Mouse (Mus musculus) G1E-ER4 (cell line): ENCODE results near the gene Ttll10. TPM values are rescaled to one million over a fixed set of nuclear protein-coding genes. Genes with fewer than 3 reads are reported as not detected.

Experiments used
- GATA1 ChIP-seq: IDR thresholded peaks from one replicate; pipeline ENCODE4 v1.8.0; 2012; ENCODE audit warnings: low read length, inconsistent platforms
- polyA plus RNA-seq: library from polyadenylated mRNA; stranded (reverse); fragments of >175 nt; gene quantifications from 2 replicates; pipeline ENCODE4 v1.2.3, GENCODE M21; 2012

The Ttll10 gene
- not detected in 2 replicates for polyA plus RNA-seq

- TF ChIP-seq GATA1 = no peak
Measured at GRCm38 (mm10) chr4:156059261-156059660, at the start of gene Ttll10. Gene Ttll10, minus strand, starts transcription at chr4:156059414.

DNA sequence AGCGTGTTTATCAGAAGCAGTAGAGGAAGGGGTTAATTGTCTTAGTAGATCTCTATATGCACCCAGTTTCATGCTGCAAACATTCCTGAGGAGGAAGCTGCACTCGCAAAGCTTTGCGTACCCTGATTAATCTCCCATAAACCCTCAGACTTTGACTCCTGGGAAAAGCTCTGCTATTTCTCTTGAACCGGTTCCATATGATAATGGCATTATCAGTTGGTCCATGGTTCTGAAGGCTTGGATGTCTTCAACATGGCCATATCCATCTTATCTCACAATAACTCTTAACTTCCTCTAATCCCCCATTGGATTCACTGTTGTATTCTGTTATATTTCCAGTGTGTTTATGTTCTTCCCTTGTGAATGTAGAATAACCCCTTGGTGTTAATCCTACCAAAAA lies 44.1 kb upstream of the Ttll10 start:
- TF ChIP-seq GATA1 = no peak

GRCm38 (mm10) chr4:156101481-156101903 lies 42.3 kb upstream of the Ttll10 start:
- no peak for TF ChIP-seq GATA1

- no peak for TF ChIP-seq GATA1
Measured at GRCm38 (mm10) chr4:156100501-156100900, 41.3 kb upstream of the Ttll10 start.

GRCm38 (mm10) chr4:156099427-156099826 lies 40.2 kb upstream of the Ttll10 start:
- TF ChIP-seq GATA1 = no peak

GRCm38 (mm10) chr4:156097770-156098366 lies 38.7 kb upstream of the Ttll10 start:
- no peak for TF ChIP-seq GATA1

DNA sequence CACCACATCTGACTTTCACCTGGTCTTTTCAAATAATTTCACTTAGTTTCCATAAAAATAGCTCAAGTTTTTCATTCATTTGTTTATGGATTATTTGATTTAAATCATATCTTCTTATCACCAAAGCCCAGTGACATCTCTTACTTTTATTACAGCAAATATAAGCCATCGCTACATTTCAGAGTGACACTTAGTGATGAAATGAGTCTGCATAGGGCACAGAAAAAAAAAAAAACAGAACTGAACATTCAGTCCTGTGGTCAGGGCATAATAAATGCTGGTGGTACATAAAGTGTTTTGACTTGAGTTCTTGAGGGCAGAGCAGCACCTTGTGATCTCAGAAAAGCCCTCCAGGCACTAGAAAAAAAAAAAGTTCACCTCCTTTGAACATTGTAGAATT lies 37.0 kb upstream of the Ttll10 start:
- TF ChIP-seq GATA1 = no peak

- no peak for TF ChIP-seq GATA1
Measured at GRCm38 (mm10) chr4:156093758-156094157, 34.5 kb upstream of the Ttll10 start.

- no peak for TF ChIP-seq GATA1
Measured at GRCm38 (mm10) chr4:156092765-156093164, 33.6 kb upstream of the Ttll10 start.

DNA sequence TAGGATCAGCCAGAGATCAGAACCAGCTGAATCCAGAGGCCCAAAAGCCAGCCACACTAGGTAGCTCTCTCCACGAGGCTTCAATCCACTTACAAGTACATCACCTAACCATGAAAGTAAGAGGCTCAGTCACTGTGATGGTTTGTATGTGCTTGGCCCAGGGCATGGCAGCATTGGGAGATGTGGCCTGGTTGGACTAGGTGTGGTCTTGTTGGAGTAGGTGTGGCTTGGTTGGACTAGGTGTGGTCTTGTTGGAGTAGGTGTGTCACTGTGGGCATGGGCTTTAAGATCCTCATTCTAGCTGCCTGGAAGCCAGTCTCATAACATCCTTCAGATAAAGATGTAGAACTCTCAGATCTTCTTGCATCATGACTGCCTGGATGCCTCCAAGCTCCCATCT lies 32.0 kb upstream of the Ttll10 start:
- no peak for TF ChIP-seq GATA1

- no peak for TF ChIP-seq GATA1
Measured at GRCm38 (mm10) chr4:156087398-156088087, 28.3 kb upstream of the Ttll10 start.

GRCm38 (mm10) chr4:156085256-156085655 lies 26.0 kb upstream of the Ttll10 start:
- TF ChIP-seq GATA1 = no peak

DNA sequence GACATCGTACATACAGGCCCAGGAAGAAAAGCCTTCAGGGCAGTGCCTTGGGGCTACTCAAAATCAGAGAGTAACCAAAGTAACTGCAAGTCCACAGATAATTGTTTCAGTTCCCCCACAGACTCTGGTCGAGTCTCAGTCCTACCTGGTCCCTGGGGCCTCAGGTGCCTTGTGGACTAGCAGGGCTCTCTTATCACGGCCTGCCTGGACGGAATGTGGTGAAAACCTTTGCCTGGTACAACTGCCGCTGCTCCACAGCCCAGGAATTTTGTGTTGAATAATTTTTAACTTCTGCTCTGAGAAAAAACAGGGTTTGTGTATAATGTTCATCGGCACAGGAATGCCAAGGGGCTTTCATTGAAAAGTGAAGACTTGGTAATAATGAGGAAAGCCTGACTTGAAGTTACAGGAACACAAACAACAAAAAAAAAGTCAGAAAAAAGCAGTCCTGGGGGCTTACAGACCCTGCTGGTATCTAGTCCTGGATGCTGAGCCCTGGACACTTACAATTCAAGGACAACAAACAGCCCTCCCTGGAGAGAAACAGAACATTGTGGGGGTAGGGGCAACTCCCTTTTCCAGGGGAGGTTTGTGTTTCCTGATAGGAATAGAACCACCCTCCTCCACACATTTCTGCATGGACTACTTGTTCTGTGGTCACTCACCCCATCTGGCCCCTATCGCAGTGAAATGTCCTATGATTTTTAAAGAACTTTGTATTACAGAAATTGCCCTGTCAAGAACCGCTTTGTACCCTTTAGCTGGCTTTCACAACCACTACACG lies 25.1 kb upstream of the Ttll10 start:
- TF ChIP-seq GATA1 = no peak

DNA sequence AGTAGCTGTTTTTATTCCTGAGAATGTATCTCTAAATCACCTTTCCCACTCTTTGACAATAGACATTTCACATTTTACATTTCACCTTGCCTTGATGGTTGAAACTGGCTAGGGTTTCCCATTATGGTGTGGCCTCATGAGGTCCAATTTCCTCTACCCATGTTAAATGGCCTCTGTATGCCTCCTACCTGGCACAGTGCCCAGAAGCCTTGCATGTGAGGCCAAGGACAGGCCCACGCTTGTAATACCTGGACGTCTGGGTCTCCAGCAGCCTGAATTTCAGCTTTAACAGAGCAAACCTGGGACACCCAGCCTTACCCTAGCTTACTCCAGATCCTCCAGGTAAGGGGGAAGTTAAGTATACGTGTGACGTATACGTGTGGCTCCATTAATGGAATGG lies 24.1 kb upstream of the Ttll10 start:
- TF ChIP-seq GATA1 = no peak

- no peak for TF ChIP-seq GATA1
Measured at GRCm38 (mm10) chr4:156082621-156083234, 23.5 kb upstream of the Ttll10 start.
